Mouse (Mus musculus) left cerebral cortex, postnatal 36 days (tissue): Measurements from ENCODE around the gene Fmod. TPM values are rescaled to one million over a fixed set of nuclear protein-coding genes. Genes with fewer than 3 reads are reported as not detected.
A peak's percentile ranks its signal among the peaks of the same experiment; 100 is the strongest.

ENCODE experiments used
- DNase-seq, 2 experiments: peaks; one replicate each; pipeline ENCODE4 v3.0.0; 2021 to 2022; ENCODE audit warnings: low spot score in 2 of 2, mixed read lengths in 1 of 2
- intact Hi-C: fragments of 180-260 bp; cut with DNase I; formaldehyde crosslinking; loops from one replicate; pipeline ENCODE4 v1.15.1; 2025
- total RNA-seq, 2 experiments: library from RNA; stranded (reverse); gene quantifications; 2 replicates each; pipeline ENCODE4 v1.2.3; 2021

Gene Fmod
- total RNA-seq, 2 experiments from 2014 or later: 12.7 to 22.2 TPM

- DNase-seq: no peak
- intact Hi-C loops: no loop called here
Observed at GRCm38 (mm10) chr1:134071411-134072018, 34.5 kb downstream of the Fmod start.

GRCm38 (mm10) chr1:134073061-134073564, 36.1 kb downstream of the Fmod start:
- intact Hi-C loops: no loop called here

GRCm38 (mm10) chr1:134073658-134074057, 36.6 kb downstream of the Fmod start:
- intact Hi-C loops: no loop called here
- DNase-seq: no peak

More at GRCm38 (mm10) chr1:134073061-134073564, 36.1 kb downstream of the Fmod start:
- DNase-seq: no peak

GRCm38 (mm10) chr1:134074184-134074583, 37.1 kb downstream of the Fmod start:
- no peak for DNase-seq
- intact Hi-C loops: no loop called here

- DNase-seq: no peak
- intact Hi-C loops: no loop called here
Observed at GRCm38 (mm10) chr1:134074606-134075005, 37.6 kb downstream of the Fmod start.

GRCm38 (mm10) chr1:134075532-134075931, 38.5 kb downstream of the Fmod start:
- intact Hi-C loops: no loop called here
- no peak for DNase-seq

- intact Hi-C loops: no loop called here
- DNase-seq: no peak
Observed at GRCm38 (mm10) chr1:134076789-134077188, 39.7 kb downstream of the Fmod start.

- intact Hi-C loops: loop anchor here (2.0 kb wide), 2 partner anchors 15 kb away; no protein-coding TSS in a partner anchor
- no peak for DNase-seq
Observed at GRCm38 (mm10) chr1:134077389-134078060, 40.5 kb downstream of the Fmod start.

GRCm38 (mm10) chr1:134078061-134078795, 41.2 kb downstream of the Fmod start:
- intact Hi-C loops: loop anchor here (2.0 kb wide), 2 partner anchors 15 kb away; no protein-coding TSS in a partner anchor
- DNase-seq: peak; percentile 37 to 43

GRCm38 (mm10) chr1:134078802-134079476, 41.9 kb downstream of the Fmod start, which contains the start of gene Btg2:
Gene Btg2, minus strand, starts transcription at chr1:134079120.
- DNase-seq: peak; percentile 95 to 97
- intact Hi-C loops: loop anchor here (2.0 kb wide), 2 partner anchors 14 to 16 kb away; no protein-coding TSS in a partner anchor

GRCm38 (mm10) chr1:134079477-134080163, 42.6 kb downstream of the Fmod start:
- no peak for DNase-seq
- intact Hi-C loops: loop anchor here (2.0 kb wide), 2 partner anchors 13 to 17 kb away; no protein-coding TSS in a partner anchor

GRCm38 (mm10) chr1:134080406-134080805, 43.4 kb downstream of the Fmod start:
- intact Hi-C loops: no loop called here
- no peak for DNase-seq

- intact Hi-C loops: no loop called here
- no peak for DNase-seq
Observed at GRCm38 (mm10) chr1:134080881-134081450, 43.9 kb downstream of the Fmod start.

- peak; percentile 76 to 80 for DNase-seq
- intact Hi-C loops: no loop called here
Observed at GRCm38 (mm10) chr1:134082987-134083516, 46.0 kb downstream of the Fmod start.

- intact Hi-C loops: no loop called here
- no peak for DNase-seq
Observed at GRCm38 (mm10) chr1:134083676-134084075, 46.6 kb downstream of the Fmod start.

- DNase-seq: no peak
- intact Hi-C loops: no loop called here
Observed at GRCm38 (mm10) chr1:134084128-134084527, 47.1 kb downstream of the Fmod start.

GRCm38 (mm10) chr1:134086017-134086416, 49.0 kb downstream of the Fmod start:
- DNase-seq: no peak
- intact Hi-C loops: no loop called here

- intact Hi-C loops: no loop called here
- no peak for DNase-seq
Observed at GRCm38 (mm10) chr1:134086811-134087398, 49.9 kb downstream of the Fmod start.
